Mouse (Mus musculus) heart, embryonic 13.5 days (tissue): ENCODE results near the gene Traf3. TPM values are rescaled to one million over a fixed set of nuclear protein-coding genes. Genes with fewer than 3 reads are reported as not detected.

Experiments used
- ATAC-seq: fragments of 200-750 bp; cut with Nextera tagmentation; 2 replicates; pipeline ENCODE4 v1.8.0; 2017; ENCODE audit warnings: moderate TSS enrichment; ENCODE audit not compliant: insufficient number of reproducible peaks, low FRiP score, low TSS enrichment; ENCODE audit errors: extremely low read depth
- H3K27ac ChIP-seq: fragments of 300-500 bp; sonication (generic); replicated peaks from 2 replicates; pipeline ENCODE4 v1.5.1; 2015; ENCODE audit warnings: moderate library complexity, mild to moderate bottlenecking, inconsistent platforms
- H3K27me3 ChIP-seq: fragments of 300-500 bp; sonication (generic); replicated peaks from 2 replicates; pipeline ENCODE4 v1.6.1; 2015; ENCODE audit warnings: mild to moderate bottlenecking, inconsistent platforms
- H3K36me3 ChIP-seq: fragments of 300-500 bp; sonication (generic); 2 replicates; pipeline ENCODE4 v1.6.1; 2015; ENCODE audit warnings: mild to moderate bottlenecking, inconsistent platforms
- H3K4me1 ChIP-seq: fragments of 300-500 bp; sonication (generic); 2 replicates; pipeline ENCODE4 v1.6.1; 2015; ENCODE audit warnings: inconsistent platforms
- H3K4me2 ChIP-seq: fragments of 300-500 bp; sonication (generic); 2 replicates; pipeline ENCODE4 v1.6.1; 2015; ENCODE audit warnings: inconsistent platforms, mild to moderate bottlenecking, moderate library complexity
- H3K4me3 ChIP-seq: fragments of 300-500 bp; sonication (generic); 2 replicates; pipeline ENCODE4 v1.5.1; 2015; ENCODE audit warnings: moderate library complexity, mild to moderate bottlenecking, inconsistent platforms
- H3K9ac ChIP-seq: fragments of 300-500 bp; sonication (generic); 2 replicates; pipeline ENCODE4 v1.6.1; 2015; ENCODE audit warnings: inconsistent platforms, mild to moderate bottlenecking, moderate library complexity
- H3K9me3 ChIP-seq: fragments of 300-500 bp; sonication (generic); 2 replicates; pipeline ENCODE4 v1.6.1; 2016; ENCODE audit warnings: inconsistent platforms
- WGBS: fragments of 180-500 bp; shearing (Covaris S2); methylation state at CpG from one replicate; pipeline ENCODE4 v1.1.7; 2015; ENCODE audit warnings: mixed read lengths; 5-methylcytosine and 5-hydroxymethylcytosine counted together
- polyA plus RNA-seq: library from polyadenylated mRNA; unstranded; fragments of >200 nt; fragmentation: Nextera tagmentation; extraction: Ambion mirVana; gene quantifications from 2 replicates; pipeline ENCODE4 v1.2.1, GENCODE M21; 2015

Gene Traf3
- polyA plus RNA-seq, 1 experiment from 2014 or later = 6.0 TPM

DNA sequence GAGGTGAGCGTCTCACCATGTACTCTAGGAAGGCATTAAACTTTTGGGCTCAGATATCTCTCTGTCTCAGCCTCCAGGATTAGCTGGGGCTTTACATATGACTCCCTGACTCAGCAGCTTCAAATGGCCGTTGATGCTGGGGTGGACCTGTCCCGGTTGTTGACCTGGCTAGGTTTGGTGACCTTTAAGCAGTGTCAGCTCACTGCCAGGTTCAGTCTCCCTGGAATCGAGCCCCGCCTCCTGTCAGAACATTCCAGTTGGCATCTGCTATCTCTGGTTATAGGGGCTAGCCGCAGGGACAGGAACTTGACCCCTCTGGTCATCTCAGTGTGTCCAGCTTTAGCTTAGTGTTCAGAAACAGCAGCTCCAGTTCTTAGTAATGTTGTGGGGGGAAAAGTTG is 110.2 kb downstream of the Traf3 start:
- Histone ChIP-seq H3K36me3 (no peaks in the 10 kb centered on the region), H3K4me2 (no peak overlapping the region), H3K27ac (no peak overlapping the region), H3K27me3 (peaks cover 63% of the 10 kb centered on the region), H3K4me1 (peaks cover 24% of the 10 kb centered on the region), H3K4me3 (no peak overlapping the region), H3K9me3 (peaks cover 5% of the 10 kb centered on the region; the same call in 1 of the 2 replicates), H3K9ac (no peak overlapping the region)
- ATAC-seq = no peak
- WGBS = 38% methylated on average over 6 of the region's 6 CpGs

DNA sequence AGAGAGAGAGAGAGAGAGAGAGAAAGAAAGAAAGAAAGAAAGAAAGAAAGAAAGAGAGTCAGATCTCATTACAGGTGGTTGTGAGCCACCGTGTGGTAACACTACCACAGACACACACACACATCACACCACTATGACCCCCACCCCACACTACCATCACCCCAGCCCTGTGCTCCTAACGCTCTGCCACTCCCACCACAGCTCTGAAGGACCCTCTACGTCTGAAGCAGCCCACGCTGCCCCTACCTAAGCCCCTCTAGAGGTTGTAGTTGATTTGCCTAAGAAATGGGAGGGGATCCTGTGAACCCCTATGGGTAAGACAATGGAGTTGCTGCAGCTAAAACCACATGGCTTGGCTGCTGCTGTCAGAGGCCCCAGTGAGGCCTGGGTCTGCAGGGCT is 117.4 kb downstream of the Traf3 start:
- Histone ChIP-seq H3K4me2 (no peak overlapping the region), H3K27me3 (0 out of 2 replicates have a peak, but pooled peaks cover 7% of the 10 kb centered on the region), H3K36me3 (no peaks in the 10 kb centered on the region), H3K4me3 (no peak overlapping the region), H3K27ac (no peak overlapping the region), H3K4me1 (peaks cover 17% of the 10 kb centered on the region), H3K9me3 (peaks cover 5% of the 10 kb centered on the region; the same call in 1 of the 2 replicates), H3K9ac (no peak overlapping the region)
- no peak for ATAC-seq
- 74% methylated on average over 4 of the region's 4 CpGs for WGBS

DNA sequence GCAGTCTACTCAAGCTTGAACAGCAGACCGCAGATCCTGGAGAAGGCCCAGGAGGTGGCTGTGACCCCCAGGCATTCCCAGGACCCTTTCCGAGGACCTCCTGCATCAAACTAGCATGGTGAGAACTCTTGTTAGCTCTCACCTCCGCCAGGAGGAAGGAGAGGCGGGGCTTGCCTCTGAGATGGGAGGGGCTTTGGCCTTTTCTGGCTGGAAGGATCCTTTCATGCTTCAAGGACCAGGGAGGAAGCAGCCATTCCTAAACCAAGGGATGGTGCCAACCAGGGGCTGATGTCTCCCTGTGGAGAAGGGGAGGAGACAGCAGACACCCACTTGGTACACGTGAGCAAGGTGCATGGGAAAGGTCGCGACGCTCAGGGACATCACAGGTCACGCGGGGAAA is 118.4 kb downstream of the Traf3 start:
- H3K27ac ChIP-seq = no peak overlapping the region
- H3K4me1 ChIP-seq = peaks cover 17% of the 10 kb centered on the region
- 0 out of 2 replicates have a peak, but pooled peaks cover 7% of the 10 kb centered on the region for H3K27me3 ChIP-seq
- no peak for ATAC-seq
- H3K9ac ChIP-seq = peak overlapping the region; percentile 44; the same call in 1 of the 2 replicates
- H3K4me3 ChIP-seq = peak overlapping the region; percentile 29
- H3K4me2 ChIP-seq = peak overlapping the region; percentile 54
- WGBS = 26% methylated on average over 10 of the region's 10 CpGs
- H3K36me3 ChIP-seq = no peaks in the 10 kb centered on the region
- no peaks in the 10 kb centered on the region for H3K9me3 ChIP-seq

DNA sequence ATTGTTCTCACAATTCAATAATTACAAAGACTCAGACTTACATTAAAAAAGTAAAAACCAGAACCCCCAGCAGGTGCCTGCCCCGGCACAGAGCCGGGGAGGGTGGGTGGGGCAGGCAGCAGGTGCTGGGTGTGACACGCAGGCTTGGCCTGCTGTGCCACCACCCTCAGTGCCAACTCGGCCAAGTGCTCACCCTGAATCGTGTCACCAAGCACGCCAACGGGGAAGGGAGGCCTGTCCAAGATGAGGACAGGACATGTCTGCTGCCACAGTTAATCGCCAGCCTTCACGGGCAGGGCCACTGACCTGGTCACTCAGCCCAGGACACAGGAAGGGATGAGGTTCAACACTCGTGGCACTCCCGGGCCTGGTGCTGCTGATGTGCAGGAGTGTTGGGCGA is 126.9 kb downstream of the Traf3 start:
- Histone ChIP-seq H3K27ac (no peak overlapping the region), H3K4me3 (no peak overlapping the region), H3K4me1 (no peaks in the 10 kb centered on the region), H3K9me3 (no peaks in the 10 kb centered on the region), H3K36me3 (peaks cover 83% of the 10 kb centered on the region), H3K4me2 (no peak overlapping the region), H3K27me3 (no peaks in the 10 kb centered on the region), H3K9ac (no peak overlapping the region)
- no peak for ATAC-seq
- 90% methylated on average over 12 of the region's 12 CpGs for WGBS

DNA sequence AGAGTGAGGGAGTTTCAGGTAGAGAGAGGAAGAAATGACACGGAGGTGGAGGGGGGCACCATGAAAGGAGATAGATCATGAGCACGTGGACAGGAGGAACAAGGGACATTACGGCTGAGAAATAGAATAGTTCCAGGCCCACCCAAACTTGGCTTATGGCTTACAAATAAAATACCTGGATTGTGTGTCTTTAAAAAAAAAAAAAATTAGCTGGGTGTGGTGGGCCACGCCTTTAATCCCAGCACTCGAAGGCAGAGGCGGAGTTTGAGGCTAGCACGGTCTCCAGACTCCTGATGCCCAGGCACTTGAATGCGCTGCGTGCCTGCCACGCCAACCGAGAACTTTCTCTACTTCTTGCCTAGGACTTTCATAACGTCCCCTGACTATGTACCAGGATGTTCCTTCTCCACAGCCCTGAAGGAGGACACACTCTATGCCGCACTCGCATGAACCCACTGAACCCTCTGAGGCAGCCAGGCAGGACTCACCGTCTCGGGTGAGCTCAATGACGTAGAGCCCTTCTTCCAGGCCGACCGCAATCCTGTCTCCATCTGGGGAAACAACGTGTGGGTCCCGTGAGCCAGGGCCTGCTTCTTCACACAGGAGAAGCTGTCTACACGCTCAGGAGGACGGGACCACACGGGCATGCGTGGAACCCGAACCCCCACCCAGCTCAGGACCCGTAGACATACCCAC is 135.3 kb downstream of the Traf3 start:
- Histone ChIP-seq H3K4me3 (no peak overlapping the region), H3K4me1 (no peaks in the 10 kb centered on the region), H3K27me3 (no peaks in the 10 kb centered on the region), H3K9me3 (no peaks in the 10 kb centered on the region), H3K27ac (no peak overlapping the region), H3K9ac (no peak overlapping the region), H3K4me2 (no peak overlapping the region), H3K36me3 (peaks cover 97% of the 10 kb centered on the region)
- ATAC-seq = no peak
- 89% methylated on average over 27 of the region's 27 CpGs for WGBS

DNA sequence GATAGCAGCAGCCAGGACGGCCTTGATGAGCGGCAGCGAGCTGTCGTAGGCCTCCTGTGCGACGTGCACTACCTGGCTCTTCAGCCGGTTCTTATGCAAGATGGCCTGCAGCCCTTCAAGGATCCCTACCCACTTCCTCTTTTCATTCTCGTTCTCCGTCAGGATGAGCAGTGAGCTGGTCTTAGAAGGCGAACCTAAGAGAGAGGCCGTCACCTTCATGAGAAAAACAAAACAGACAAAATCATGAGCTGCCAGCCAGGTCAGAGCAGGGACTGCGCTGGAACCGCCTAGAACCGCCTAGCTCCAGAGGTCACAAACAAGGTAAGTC is 135.8 kb downstream of the Traf3 start:
- Histone ChIP-seq H3K9me3 (no peaks in the 10 kb centered on the region), H3K27ac (no peak overlapping the region), H3K9ac (no peak overlapping the region), H3K27me3 (no peaks in the 10 kb centered on the region), H3K4me3 (no peak overlapping the region), H3K4me2 (no peak overlapping the region), H3K4me1 (no peaks in the 10 kb centered on the region), H3K36me3 (peaks cover 97% of the 10 kb centered on the region)
- 92% methylated on average over 14 of the region's 14 CpGs for WGBS
- ATAC-seq = no peak

DNA sequence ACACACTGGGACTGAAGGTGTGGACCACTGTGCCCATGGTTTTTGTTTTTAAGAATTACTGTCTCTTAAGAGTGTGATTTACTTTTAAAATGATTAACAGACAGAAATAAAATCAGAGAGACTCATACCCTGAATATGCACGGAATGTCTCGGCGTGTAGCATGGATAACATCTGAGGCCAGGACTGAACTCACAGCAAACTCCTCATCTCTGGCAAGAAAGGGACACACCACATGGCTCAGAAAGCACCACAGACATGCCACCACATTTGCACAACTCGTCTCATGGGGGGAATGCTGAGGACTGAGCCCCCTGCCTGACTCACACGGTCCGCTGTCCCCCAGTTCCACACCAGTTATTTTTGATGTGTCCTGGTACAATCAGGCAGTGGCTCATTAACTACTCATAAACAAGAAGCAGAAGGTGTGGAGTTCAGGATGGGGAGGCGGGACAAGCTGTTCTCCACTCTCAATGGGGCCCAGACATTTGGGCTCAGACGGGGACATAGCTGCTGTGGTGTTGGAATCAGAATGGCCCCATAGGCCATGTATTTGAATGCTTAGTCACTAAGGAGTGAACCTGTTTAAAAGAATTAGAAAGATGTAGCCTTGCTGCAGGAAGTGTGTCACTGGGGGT is 137.7 kb downstream of the Traf3 start:
- Histone ChIP-seq H3K27ac (no peak overlapping the region), H3K36me3 (peaks cover 96% of the 10 kb centered on the region), H3K4me3 (no peak overlapping the region), H3K4me2 (no peak overlapping the region), H3K9ac (no peak overlapping the region), H3K9me3 (no peaks in the 10 kb centered on the region), H3K4me1 (no peaks in the 10 kb centered on the region), H3K27me3 (no peaks in the 10 kb centered on the region)
- 85% methylated on average over 8 of the region's 8 CpGs for WGBS
- no peak for ATAC-seq

DNA sequence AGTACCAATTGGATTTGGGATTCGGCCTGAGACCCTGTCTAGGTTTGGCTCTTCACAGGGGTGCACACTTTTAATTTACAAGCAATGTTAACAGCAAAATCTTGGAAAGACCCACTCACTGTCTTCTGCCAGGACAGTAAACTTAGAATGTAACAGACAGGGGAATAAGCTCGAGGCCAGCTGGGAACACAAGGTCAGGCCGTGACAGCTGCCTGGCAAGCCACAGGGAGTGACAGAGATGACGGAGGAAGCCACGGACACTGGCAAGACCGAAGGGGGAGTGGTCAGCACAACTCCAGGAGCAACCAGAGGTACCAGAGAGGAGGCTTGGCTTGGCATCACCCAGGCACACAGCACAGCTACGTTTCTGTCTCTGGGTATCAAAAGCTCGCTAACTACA is 140.7 kb downstream of the Traf3 start:
- Histone ChIP-seq H3K27me3 (no peaks in the 10 kb centered on the region), H3K4me2 (no peak overlapping the region), H3K36me3 (peaks cover 98% of the 10 kb centered on the region), H3K9me3 (no peaks in the 10 kb centered on the region), H3K9ac (no peak overlapping the region), H3K27ac (no peak overlapping the region), H3K4me1 (no peaks in the 10 kb centered on the region), H3K4me3 (no peak overlapping the region)
- WGBS = 77% methylated on average over 8 of the region's 8 CpGs
- no peak for ATAC-seq

DNA sequence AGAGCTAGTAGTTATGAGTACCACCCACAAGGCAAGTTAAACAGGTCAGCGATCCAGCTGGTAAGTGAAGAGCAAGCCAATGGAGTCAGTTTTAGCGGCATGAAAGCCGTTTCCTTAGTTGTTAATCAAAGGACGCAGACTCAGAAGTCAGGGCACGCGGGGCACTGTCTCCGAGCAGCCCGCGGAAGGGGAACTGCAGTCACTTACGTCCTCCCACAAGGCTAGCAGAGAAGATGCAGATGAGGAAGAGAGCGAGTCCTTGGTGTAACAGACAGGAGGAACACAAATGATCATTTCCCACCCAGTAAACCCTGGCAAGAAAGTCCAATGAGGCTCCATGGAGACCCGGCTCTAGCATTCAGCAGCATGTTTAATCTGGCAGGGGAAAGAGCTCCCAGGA is 143.1 kb downstream of the Traf3 start:
- H3K4me2 ChIP-seq = no peak overlapping the region
- no peaks in the 10 kb centered on the region for H3K4me1 ChIP-seq
- 85% methylated on average over 12 of the region's 12 CpGs for WGBS
- H3K4me3 ChIP-seq = no peak overlapping the region
- H3K9me3 ChIP-seq = no peaks in the 10 kb centered on the region
- H3K27me3 ChIP-seq = no peaks in the 10 kb centered on the region
- H3K36me3 ChIP-seq = peaks cover 98% of the 10 kb centered on the region
- H3K27ac ChIP-seq = no peak overlapping the region
- H3K9ac ChIP-seq = no peak overlapping the region
- ATAC-seq = no peak

DNA sequence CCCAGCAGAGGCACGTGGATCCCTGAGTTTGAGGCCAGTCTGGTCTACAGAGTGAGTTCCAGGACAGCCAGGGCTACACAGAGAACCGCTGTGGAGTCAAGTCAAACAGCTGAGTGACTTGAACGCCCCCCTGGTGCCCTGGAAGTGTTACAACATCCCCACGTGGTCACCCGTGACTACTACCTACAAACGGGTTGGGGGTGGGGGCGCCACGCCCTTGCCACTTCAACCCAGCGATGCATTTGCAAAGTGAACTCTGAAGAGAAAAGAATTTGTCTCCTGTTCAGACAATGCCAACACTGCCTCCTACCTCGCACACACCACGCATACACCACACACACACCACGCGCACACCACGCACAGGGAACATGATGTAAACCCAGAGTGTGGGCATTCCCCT is 143.8 kb downstream of the Traf3 start:
- Histone ChIP-seq H3K4me3 (no peak overlapping the region), H3K27ac (no peak overlapping the region), H3K36me3 (peaks cover 98% of the 10 kb centered on the region), H3K4me2 (no peak overlapping the region), H3K4me1 (no peaks in the 10 kb centered on the region), H3K9ac (no peak overlapping the region), H3K27me3 (no peaks in the 10 kb centered on the region), H3K9me3 (no peaks in the 10 kb centered on the region)
- ATAC-seq = no peak
- 83% methylated on average over 14 of the region's 14 CpGs for WGBS

DNA sequence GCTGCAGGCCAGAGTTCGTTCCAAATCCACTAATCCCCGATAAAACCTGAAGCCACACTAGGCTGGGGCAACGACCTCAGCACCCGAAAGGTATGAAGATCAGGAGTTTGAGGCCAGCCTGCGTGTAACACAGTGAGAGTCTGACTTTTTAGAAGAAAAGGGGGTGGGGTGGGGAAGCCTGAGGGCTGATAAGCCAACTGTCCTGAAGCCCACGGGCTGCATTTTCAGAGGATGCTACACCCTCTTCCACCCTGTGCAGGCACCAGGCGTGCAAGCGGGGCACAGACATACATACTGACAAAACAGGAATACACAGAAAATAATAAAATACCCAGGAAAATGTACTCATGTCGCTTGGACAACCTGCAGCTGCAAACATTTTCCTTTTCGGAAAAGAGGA is 145.6 kb downstream of the Traf3 start:
- Histone ChIP-seq H3K9me3 (no peaks in the 10 kb centered on the region), H3K4me3 (no peak overlapping the region), H3K4me1 (no peaks in the 10 kb centered on the region), H3K9ac (no peak overlapping the region), H3K36me3 (peaks cover 98% of the 10 kb centered on the region), H3K4me2 (no peak overlapping the region), H3K27me3 (no peaks in the 10 kb centered on the region), H3K27ac (no peak overlapping the region)
- ATAC-seq = no peak
- WGBS = 85% methylated on average over 10 of the region's 10 CpGs

DNA sequence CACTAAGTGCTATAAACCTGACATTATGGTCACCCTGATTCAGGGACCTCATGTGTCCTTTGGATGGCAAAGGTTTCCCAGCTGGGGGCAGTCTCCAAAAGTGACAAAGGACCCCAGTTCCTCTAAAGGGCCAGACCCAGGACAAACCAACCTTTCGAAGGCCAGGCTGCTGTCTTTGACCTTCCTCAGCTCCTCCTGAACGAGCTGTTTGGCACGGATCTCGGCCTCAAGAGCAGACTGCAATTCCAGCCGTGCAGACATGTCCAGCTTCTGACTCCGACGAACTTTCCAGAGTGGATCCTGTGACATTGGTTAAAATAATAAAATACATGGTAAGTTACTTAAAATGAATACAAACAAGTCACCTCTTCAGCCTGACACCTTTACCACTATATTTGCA is 148.1 kb downstream of the Traf3 start:
- Histone ChIP-seq H3K36me3 (peaks cover 100% of the 10 kb centered on the region), H3K27me3 (no peaks in the 10 kb centered on the region), H3K9me3 (no peaks in the 10 kb centered on the region), H3K9ac (no peak overlapping the region), H3K4me2 (no peak overlapping the region), H3K4me3 (no peak overlapping the region), H3K4me1 (no peaks in the 10 kb centered on the region), H3K27ac (no peak overlapping the region)
- no peak for ATAC-seq
- WGBS = 91% methylated on average over 7 of the region's 7 CpGs
